Mouse (Mus musculus) cerebellum, adult 2 months (tissue): ENCODE data around the gene Gm9745. TPM values are rescaled to one million over a fixed set of nuclear protein-coding genes. Genes with fewer than 3 reads are reported as not detected.
"Not testable (repeated sequence)": the region's sequence is repeated elsewhere in the genome, so short reads cannot be mapped to it uniquely, and the experiment has no call there.

Experiments
- DNase-seq, 2 experiments: peaks; one replicate each; pipeline ENCODE4 v3.0.0; 2021
- H3K27ac ChIP-seq: fragments of 200-500 bp; 2 replicates; pipeline ENCODE4 v1.5.1; 2012; ENCODE audit warnings: low read length, control low read depth, inconsistent platforms; ENCODE audit not compliant: insufficient read depth
- H3K27me3 ChIP-seq: fragments of 200-500 bp; 2 replicates; pipeline ENCODE4 v1.6.1; 2012; ENCODE audit warnings: inconsistent platforms, mild to moderate bottlenecking, low read length, moderate library complexity; ENCODE audit not compliant: control insufficient read depth, insufficient read depth
- H3K4me1 ChIP-seq: fragments of 200-500 bp; 2 replicates; pipeline ENCODE4 v1.6.1; 2011; ENCODE audit warnings: low read length; ENCODE audit not compliant: control insufficient read depth, insufficient read depth
- H3K4me3 ChIP-seq: fragments of 200-500 bp; replicated peaks from 2 replicates; pipeline ENCODE3; 2011; ENCODE audit warnings: mild to moderate bottlenecking, low read depth, low read length, control low read depth; ENCODE audit not compliant: insufficient read depth
- CTCF ChIP-seq: fragments of 200-500 bp; IDR thresholded peaks from 2 replicates; pipeline ENCODE4 v1.5.1; 2011; ENCODE audit warnings: low read depth, mild to moderate bottlenecking, control low read depth, low read length, moderate library complexity, borderline replicate concordance; ENCODE audit not compliant: insufficient read depth
- POLR2A ChIP-seq: fragments of 200-500 bp; IDR thresholded peaks from 2 replicates; pipeline ENCODE4 v1.6.1; 2011; ENCODE audit warnings: low read length, control low read depth, borderline replicate concordance; ENCODE audit not compliant: insufficient read depth
- WGBS: fragments of 180-500 bp; shearing (Covaris S2); methylation state at CpG from one replicate; pipeline ENCODE4 v1.1.7; 2018; 5-methylcytosine and 5-hydroxymethylcytosine counted together
- polyA plus RNA-seq: library from polyadenylated mRNA; depleted of rRNA; stranded (reverse); fragments of >200 nt; gene quantifications from 2 replicates; pipeline ENCODE4 v1.2.3, GENCODE M21; 2012; rRNA removed

The Gm9745 gene
- polyA plus RNA-seq, 1 experiment, result not detected

- Histone ChIP-seq H3K27me3 (no peaks in the 10 kb centered on the region), H3K27ac (no peak overlapping the region), H3K4me3 (no peak overlapping the region), H3K4me1 (no peaks in the 10 kb centered on the region)
- WGBS, result 60% methylated on average over 2 of the region's 2 CpGs
- no peak for DNase-seq
- TF ChIP-seq POLR2A (no peak), CTCF (no peak)
Measured at GRCm38 (mm10) chr13:8933499-8933898, 14.5 kb downstream of the Gm9745 start.

- H3K4me3 ChIP-seq, H3K4me1 ChIP-seq, DNase-seq, H3K27ac ChIP-seq, H3K27me3 ChIP-seq: not testable (repeated sequence)
- 94% methylated on average over 8 of the region's 8 CpGs for WGBS
Measured at GRCm38 (mm10) chr13:8913890-8914289, 34.1 kb downstream of the Gm9745 start.

DNA sequence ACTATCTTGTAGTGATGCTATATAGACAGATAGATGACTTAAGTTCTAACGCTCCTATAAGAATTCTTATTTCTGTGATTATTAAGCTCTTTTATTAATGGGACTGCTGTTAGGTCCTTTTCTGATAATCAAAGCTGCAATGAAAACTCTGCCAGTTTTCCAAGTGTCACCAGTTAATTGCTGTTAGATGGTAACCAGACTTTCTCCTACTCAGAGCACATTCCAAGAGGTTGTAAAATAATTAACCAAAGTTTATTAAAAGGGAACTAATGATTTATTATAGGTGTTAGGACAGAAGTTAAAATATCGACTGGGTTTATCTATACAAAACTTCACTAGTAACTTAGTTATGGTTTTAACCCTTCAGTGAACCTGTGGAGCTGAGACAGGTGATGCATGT lies 42.0 kb downstream of the Gm9745 start:
- H3K4me3 ChIP-seq, result not testable (repeated sequence)

More for the DNA sequence above, 42.0 kb downstream of the Gm9745 start:
- not testable (repeated sequence) for H3K4me1 ChIP-seq, DNase-seq, H3K27ac ChIP-seq, H3K27me3 ChIP-seq
- 92% methylated on average over 2 of the region's 2 CpGs for WGBS

Other genes with a start within 250 kb of the Gm9745 start
- 61.2 and 62.4 TPM in 2 replicates for gene Wdr37, start 76.3 kb downstream of the Gm9745 start, polyA plus RNA-seq
- gene Idi1, start 62.7 kb downstream of the Gm9745 start, polyA plus RNA-seq, result 47.4 and 51.1 TPM in 2 replicates
- not detected in 2 replicates for gene Idi2, start 4.6 kb upstream of the Gm9745 start, polyA plus RNA-seq
- gene Gtpbp4, start 47.9 kb upstream of the Gm9745 start, polyA plus RNA-seq, result 24.1 and 24.9 TPM in 2 replicates
- 35.4 and 35.7 TPM in 2 replicates for gene Larp4b, start 145.7 kb upstream of the Gm9745 start, polyA plus RNA-seq